Mouse (Mus musculus): Measurements from ENCODE around the gene Pop7. TPM values are rescaled to one million over a fixed set of nuclear protein-coding genes. Genes with fewer than 3 reads are reported as not detected.
A peak's percentile ranks its signal among the peaks of the same experiment; 100 is the strongest.

Pop7 gene
- total RNA-seq (2022): 10 to 100 TPM; 32.3 to 34.8 (median 32.8) TPM

DNA sequence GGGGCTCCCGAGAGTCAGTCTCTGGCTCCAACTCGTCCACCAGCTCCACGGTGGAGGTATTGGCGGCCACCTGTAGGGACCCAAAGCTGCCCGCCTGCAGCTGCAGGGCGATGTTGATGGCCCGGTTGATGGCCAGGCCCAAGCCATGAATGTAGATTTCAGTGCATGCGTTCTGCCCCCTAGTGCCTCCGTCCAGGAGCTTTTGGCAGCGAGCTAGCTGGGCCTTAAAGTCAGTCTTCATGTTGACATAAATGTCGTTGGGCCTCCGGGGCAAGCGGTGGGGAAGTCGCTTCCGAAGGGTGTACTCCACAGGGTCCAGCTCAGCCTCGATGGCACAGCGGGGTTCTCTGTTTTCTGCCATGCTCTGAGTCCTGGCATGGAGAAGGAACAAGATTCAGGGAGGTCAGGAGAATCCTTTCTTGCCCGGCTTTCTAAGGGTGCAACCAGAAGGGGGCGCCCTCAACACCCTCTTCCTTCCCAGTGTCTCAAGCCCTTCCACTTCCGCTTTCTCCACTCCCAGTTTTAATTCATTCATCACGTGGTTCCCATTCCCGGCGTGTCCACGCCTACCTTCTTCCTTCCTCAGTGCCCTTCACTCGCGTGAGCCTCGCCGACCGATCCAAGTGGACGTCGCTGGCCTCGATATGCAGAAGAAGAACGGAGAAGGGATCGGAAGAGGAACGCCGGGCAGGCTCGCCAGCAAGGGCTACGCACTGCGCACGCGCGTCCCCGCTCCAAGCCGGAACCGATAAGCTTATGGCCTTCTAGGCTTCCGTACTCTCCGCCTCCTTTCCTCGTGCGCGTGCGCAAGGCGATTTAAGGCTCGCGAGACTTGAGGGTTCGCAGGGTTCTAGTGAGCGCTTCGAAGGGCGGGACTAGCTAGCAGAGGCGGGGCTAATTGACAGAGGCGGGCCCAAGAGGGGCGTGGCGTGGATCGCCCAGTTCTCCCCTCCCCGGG lies at the start of gene Pop7:
Gene Pop7 (minus strand): TSS at position 810 of the 958 bp plus-strand sequence.
- DNase-seq (ENCODE audit: low spot score in 2 of 2): peak; percentile 99 to 100

DNA sequence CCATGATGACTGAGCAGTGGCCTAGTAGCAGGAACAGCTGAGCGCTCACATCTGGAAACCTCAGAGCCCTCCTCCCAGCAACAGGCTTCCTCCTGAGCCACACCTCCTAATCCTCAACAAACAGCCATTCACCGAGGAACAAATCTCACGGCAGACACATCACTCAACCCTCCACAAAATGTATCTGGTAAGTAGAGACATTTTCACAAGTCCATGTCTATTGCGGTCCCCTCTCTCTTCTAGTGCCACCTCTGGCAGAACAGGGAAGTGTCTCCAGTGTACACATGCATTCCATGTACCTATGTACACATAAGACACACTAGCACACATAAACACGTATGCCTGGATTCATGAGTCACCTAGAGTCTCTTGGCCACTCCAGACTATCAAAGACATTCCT lies 48.8 kb upstream of the Pop7 start:
- DNase-seq (ENCODE audit: low spot score in 2 of 2): no peak

DNA sequence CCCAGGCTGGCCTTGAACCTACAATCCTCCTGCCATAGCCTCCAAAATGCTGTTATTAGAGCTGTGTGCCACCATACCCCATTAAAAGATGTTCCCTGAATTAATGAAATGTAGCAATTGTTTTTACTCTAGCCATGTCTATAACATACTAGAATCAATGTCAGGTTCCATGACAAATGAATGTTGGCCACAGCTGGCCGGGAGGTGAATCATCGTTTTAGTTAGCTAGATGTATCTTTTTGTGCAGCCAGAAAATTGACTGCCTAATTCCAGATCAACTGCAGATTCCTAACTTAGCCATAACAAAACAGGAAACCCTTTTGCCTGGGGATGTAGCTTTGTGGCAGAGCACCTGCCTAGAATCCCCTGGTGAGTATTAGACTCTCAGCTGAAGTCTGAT lies 47.5 kb upstream of the Pop7 start:
- DNase-seq (ENCODE audit: low spot score in 2 of 2): no peak

- DNase-seq (ENCODE audit: low spot score in 2 of 2): no peak
Observed at GRCm38 (mm10) chr5:137545596-137545995, 43.3 kb upstream of the Pop7 start.

DNA sequence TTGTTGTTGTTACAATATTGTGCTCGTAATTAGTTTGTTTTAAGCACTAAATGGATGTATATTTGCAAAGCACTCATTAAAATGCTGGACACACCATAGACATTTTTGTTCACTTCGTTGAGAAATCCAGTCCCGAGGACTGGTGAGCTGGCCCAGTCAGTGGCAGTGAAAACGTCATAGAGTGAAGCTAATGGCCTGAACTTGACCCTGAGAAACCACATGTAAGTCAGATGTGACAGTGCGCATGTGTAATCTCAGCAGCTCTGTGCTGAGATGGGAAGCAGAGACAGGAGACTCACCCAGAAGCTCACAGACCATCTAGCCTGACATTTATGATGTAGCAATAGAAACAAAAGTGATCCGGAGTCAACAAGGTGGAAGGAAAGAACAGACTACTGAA lies 42.6 kb upstream of the Pop7 start:
- no peak for DNase-seq (ENCODE audit: low spot score in 2 of 2)

GRCm38 (mm10) chr5:137541768-137542540 lies 39.6 kb upstream of the Pop7 start:
- DNase-seq (ENCODE audit: low spot score in 2 of 2): no peak

DNA sequence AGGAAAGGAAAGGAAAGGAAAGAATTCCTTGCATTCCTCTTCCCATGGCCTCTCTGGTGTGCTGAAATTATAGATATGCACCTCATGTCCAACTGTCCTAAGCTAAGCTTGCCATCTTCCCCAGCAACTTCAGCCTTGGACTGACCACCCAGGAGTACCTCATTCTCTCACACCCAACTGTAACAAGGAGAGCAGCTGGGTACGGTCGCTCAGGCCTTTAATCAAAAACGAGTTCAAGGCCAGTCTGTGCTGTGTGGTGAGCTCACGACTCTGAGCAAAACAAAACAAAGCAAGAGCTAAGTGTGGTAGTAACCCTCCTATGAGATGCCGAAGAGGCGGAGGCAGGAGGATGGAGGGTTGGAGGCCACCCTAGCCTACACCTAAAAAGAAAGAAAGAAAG lies 38.7 kb upstream of the Pop7 start:
- DNase-seq (ENCODE audit: low spot score in 2 of 2): no peak

GRCm38 (mm10) chr5:137539291-137539801 lies 37.0 kb upstream of the Pop7 start:
- peak in 1 of 2 experiments; percentile 64 for DNase-seq (ENCODE audit: low spot score in 2 of 2)

- DNase-seq (ENCODE audit: low spot score in 2 of 2): no peak
Observed at GRCm38 (mm10) chr5:137537461-137537860, 35.1 kb upstream of the Pop7 start.

DNA sequence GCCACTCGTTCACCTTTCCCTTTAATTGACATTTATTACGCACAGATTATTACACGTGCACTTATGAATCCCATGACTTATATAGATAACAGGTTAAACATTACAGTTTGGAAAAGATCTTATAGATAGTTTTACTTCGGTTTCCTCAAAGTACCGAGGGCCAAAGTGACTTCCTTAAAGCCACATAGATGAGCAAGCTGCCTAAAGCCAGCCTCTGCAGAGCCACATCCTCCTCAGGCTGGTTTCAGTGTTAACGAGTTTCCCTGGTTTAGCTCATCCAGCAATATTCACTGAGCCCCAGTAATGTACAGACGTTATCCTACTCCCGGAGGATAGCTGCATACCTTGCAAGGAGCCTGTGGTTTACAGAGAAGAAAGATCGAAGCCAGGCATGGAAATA lies 33.0 kb upstream of the Pop7 start:
- no peak for DNase-seq (ENCODE audit: low spot score in 2 of 2)

- DNase-seq (ENCODE audit: low spot score in 2 of 2): no peak
Observed at GRCm38 (mm10) chr5:137534762-137535161, 32.4 kb upstream of the Pop7 start.

DNA sequence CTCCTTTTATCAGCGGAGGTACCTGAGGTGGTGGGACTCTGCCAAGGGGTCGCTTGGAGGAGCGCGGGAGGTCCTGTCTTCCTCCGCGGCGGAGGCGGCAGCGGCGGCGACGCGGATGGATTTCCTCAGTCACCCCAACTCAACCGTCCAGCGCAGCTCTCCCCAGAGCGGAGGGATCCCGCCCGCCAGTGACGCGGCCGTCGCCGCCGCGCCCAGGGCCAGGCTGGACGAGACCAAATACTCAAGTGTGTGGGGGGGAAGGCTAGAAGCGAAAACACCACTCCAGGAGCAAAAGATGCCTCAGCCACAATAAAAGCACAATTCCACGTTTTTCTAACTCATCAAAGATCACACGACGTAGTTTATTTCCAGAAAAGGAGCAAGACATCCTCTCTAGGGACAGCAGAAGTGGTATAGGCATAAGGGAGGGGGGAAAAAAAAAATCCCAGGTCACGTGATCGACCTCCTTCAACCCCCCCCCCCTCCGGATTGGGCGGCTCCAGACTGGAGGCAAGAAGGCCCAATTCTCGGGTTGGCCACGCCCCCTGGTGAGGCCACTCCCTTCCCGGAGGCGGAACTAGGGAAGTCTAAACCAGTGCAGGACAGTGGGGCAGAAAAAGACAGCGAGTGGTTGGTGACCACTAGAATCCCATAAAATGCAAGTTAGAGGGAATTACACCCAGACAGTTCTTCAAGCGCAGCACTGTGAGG lies 31.0 kb upstream of the Pop7 start, which contains the start of the genes Epo and Gnb2:
Gene Epo (minus strand): TSS at position 126 of the 711 bp plus-strand sequence.
Gene Gnb2 (minus strand): TSS at position 394 of the 711 bp plus-strand sequence.
- DNase-seq (ENCODE audit: low spot score in 2 of 2): peak; percentile 96 to 97

DNA sequence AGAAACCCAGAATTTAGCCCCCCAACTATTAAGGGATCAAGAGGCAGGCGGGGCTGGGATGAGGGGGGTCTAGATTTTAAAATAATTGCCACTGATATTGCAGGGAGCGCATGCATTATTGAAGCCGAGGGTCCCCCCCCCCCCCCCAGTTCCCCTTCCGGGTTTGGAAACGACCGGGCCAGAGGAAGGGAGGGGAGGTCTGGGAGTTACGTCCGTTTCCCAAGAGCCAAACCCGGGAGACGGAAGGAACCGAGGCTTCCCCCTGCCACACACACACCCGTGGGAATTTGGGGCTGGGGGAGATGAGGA lies 30.4 kb upstream of the Pop7 start:
- no peak for DNase-seq (ENCODE audit: low spot score in 2 of 2)

DNA sequence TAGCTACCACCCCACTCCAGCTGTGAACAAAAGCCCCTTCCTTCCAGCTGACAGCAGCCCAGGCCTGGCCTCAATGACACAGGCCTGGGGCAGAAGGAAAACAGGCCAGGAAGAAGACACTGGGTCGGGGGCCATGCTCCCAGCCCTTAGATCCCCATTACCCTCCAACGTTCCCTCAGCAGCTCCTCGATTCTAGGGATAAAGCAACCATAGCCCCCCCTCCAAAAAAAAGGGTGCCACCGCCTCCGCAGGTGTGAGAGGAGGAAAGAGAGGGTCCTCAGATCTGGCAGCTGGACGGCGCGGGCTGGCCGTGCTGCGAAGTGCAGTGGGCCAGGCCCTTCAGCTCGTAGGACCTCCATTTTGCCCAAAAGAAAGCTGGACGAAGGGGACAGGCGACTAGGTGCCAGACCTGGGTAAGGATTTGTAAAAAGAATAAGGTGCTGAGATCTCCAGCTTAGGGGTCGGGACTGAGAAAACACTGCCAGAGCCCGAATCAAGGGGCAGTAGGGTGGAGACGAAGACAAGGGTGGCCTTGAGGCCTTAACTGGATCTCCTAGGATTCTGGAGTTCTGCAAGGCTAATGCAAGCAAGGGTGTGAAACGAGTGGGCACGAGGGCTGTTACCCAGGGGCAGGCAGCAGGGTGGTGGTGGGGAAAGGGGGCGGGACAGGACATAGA lies 30.0 kb upstream of the Pop7 start:
- no peak for DNase-seq (ENCODE audit: low spot score in 2 of 2)

- DNase-seq (ENCODE audit: low spot score in 2 of 2): peak in 1 of 2 experiments; percentile 64
Observed at GRCm38 (mm10) chr5:137531414-137532130, 29.3 kb upstream of the Pop7 start.

DNA sequence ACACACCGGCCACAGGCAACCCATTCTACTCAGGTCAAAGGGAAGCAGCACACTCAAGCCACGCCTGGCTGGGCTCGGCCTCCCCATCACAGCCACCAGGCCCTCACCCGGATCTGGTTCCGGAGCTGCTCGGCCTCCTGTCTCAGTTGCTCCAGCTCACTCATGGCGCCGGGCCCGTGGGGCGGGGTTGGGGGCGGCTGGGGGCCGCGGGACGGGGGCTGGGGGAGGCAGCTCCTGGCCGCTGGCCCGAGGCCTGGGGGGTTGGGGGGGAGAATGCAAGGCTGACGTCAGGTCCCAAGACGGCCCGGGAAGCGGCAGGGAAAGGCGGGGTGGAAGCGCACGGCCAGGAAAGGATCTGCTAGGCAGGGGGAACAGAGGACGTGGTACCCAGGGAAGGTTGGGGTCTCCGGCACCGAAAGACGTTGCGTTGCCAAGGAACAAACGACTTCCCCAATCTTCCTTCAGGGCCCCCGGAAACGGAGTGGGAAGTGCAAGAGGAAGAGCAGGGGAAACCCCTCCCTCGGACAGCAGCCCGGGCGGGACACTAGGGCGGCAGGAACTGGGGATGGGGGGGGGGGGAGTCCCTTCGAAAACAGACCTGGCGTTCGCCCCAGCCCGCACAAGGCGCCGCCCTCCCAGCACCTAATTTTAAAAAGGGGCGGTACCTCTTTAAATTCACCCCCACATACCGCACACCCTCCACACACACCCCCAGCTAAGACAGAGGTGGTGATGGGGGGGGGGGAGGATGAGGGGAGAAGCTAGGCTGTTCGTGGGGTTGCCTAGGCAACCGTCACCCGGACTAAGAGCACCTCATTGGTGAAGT lies 28.5 kb upstream of the Pop7 start:
- DNase-seq (ENCODE audit: low spot score in 2 of 2): peak in 1 of 2 experiments; percentile 93

DNA sequence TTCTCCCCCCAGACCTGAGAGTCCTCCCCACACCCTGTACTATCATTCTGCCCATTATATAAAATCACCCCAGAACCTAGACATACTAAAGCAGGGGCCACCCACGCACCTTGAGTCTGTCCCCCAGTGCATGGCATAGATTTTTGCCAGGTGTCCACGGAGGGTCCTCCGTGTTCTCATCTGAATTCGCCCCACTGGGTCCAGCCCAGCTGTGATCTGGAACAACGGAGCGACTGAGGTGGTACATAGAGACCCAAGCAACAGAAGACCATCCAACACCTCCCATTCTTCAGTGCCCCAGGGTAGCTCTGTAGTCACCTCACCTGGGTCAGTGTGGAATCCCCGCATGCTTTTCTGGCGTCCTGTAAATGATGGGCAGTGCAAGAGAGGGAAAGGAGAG lies 27.8 kb upstream of the Pop7 start:
- DNase-seq (ENCODE audit: low spot score in 2 of 2): no peak

GRCm38 (mm10) chr5:137529221-137529995 lies 27.1 kb upstream of the Pop7 start:
- no peak for DNase-seq (ENCODE audit: low spot score in 2 of 2)
